Mouse (Mus musculus): ENCODE measurements at regions not wholly inside any gene's neighbourhood (a gene's known extent, or its start where the extent isn't known, plus 50 kb on each side); places are given as distances from the start of the nearest gene placed in this dataset.

- H3K4me2 ChIP-seq (ENCODE audit: insufficient read depth, low read depth, poor library complexity, severe bottlenecking), result no peak overlapping the region
- peak; percentile 62 for DNase-seq (ENCODE audit: extremely low read depth)
- peaks cover 0 to 26% of the 10 kb centered on the region in 2 experiments; a peak in 2 of 4 replicates for H3K4me1 ChIP-seq (ENCODE audit: control insufficient read depth in 1 of 2, insufficient read depth in 2 of 2)
- no peaks in the 10 kb centered on the region for H3K36me3 ChIP-seq (replicated peaks in 1 of 2; ENCODE audit: control insufficient read depth in 1 of 2, insufficient read depth in 1 of 2, low read length in 1 of 2)
- H3K9ac ChIP-seq (ENCODE audit: insufficient read depth, low read depth), result no peak overlapping the region
- dilution Hi-C loops (cut with MboI; ENCODE audit: extremely low pct_ligation_motif_present, extremely low pct_unique_long_range_greater_than_20kb, low sequenced_read_pairs) (no loop called here), in situ Hi-C loops (cut with MboI; ENCODE audit: low pct_ligation_motif_present, low pct_unique_long_range_greater_than_20kb, low sequenced_read_pairs) (loop anchor here (25.0 kb wide), 1 partner anchor 163 kb away; no protein-coding TSS in a partner anchor)
- H3K4me3 ChIP-seq (replicated peaks in 1 of 3; ENCODE audit: low read depth in 2 of 3, low read length in 2 of 3, poor library complexity in 1 of 3), result no peak overlapping the region
- no peak overlapping the region for H3K27ac ChIP-seq (ENCODE audit: insufficient read depth, low read depth)
- H3K9me3 ChIP-seq (replicated peaks; ENCODE audit: low read length), result no peaks in the 10 kb centered on the region
- TF ChIP-seq EP300 (IDR thresholded peaks at IDR 0.05; ENCODE audit: low read length) (0 out of 2 replicates have a peak, but pooled peaks have one; percentile 9), GABPA (IDR thresholded peaks at IDR 0.05; ENCODE audit: insufficient replicate concordance, low read depth, low read length) (no peak), IRF4 (IDR thresholded peaks at IDR 0.05; ENCODE audit: low read depth, low read length) (peak; percentile 38), UBTF (IDR thresholded peaks at IDR 0.05; ENCODE audit: low read depth, low read length) (no peak), NRF1 (IDR thresholded peaks at IDR 0.05; ENCODE audit: low read depth, low read length) (no peak), BHLHE40 (IDR thresholded peaks at IDR 0.05; ENCODE audit: low read depth, low read length) (peak; percentile 77), RCOR1 (conservative IDR thresholded peaks at IDR 0.05; ENCODE audit: low read depth, low read length) (no peak), ETS1 (conservative IDR thresholded peaks at IDR 0.05; ENCODE audit: low read depth, low read length) (peak; percentile 50)
- no peaks in the 10 kb centered on the region for H3K79me2 ChIP-seq (replicated peaks; ENCODE audit: control insufficient read depth, extremely low read depth, insufficient read depth, poor library complexity, severe bottlenecking)
- H3K27me3 ChIP-seq (replicated peaks), result no peaks in the 10 kb centered on the region
These were observed 282.0 kb upstream of the Nfe2l3 start for GRCm38 (mm10) chr6:51150486-51150885.

- H3K27ac ChIP-seq (ENCODE audit: insufficient read depth, low read depth), result no peak overlapping the region
- no peak overlapping the region for H3K4me2 ChIP-seq (ENCODE audit: insufficient read depth, low read depth, poor library complexity, severe bottlenecking)
- in situ Hi-C loops (cut with MboI; ENCODE audit: low pct_ligation_motif_present, low pct_unique_long_range_greater_than_20kb, low sequenced_read_pairs), result loop anchor here (25.0 kb wide), 1 partner anchor 164 kb away; no protein-coding TSS in a partner anchor
- dilution Hi-C loops (cut with MboI; ENCODE audit: extremely low pct_ligation_motif_present, extremely low pct_unique_long_range_greater_than_20kb, low sequenced_read_pairs), result no loop called here
- no peaks in the 10 kb centered on the region for H3K79me2 ChIP-seq (replicated peaks; ENCODE audit: control insufficient read depth, extremely low read depth, insufficient read depth, poor library complexity, severe bottlenecking)
- H3K4me3 ChIP-seq (replicated peaks in 1 of 3; ENCODE audit: low read depth in 2 of 3, low read length in 2 of 3, poor library complexity in 1 of 3), result no peak overlapping the region
- no peaks in the 10 kb centered on the region for H3K36me3 ChIP-seq (replicated peaks in 1 of 2; ENCODE audit: control insufficient read depth in 1 of 2, insufficient read depth in 1 of 2, low read length in 1 of 2)
- no peaks in the 10 kb centered on the region for H3K27me3 ChIP-seq (replicated peaks)
- H3K9me3 ChIP-seq (replicated peaks; ENCODE audit: low read length), result no peaks in the 10 kb centered on the region
- no peak for TF ChIP-seq SIN3A (IDR thresholded peaks at IDR 0.05; ENCODE audit: low read length)
- TF ChIP-seq POLR2A (IDR thresholded peaks at IDR 0.05; ENCODE audit: low read depth, low read length), result no peak
- no peak for TF ChIP-seq MEF2A (IDR thresholded peaks at IDR 0.05; ENCODE audit: borderline replicate concordance, low read depth, low read length)
- no peak for TF ChIP-seq MAX (IDR thresholded peaks at IDR 0.05; ENCODE audit: low read length)
- no peak for TF ChIP-seq USF1 (IDR thresholded peaks at IDR 0.05; ENCODE audit: low read depth, low read length)
- TF ChIP-seq JUN (IDR thresholded peaks at IDR 0.05; ENCODE audit: insufficient read depth, low read depth, low read length), result no peak
- no peak for TF ChIP-seq KAT2A (IDR thresholded peaks at IDR 0.05; ENCODE audit: insufficient replicate concordance, low read length)
- no peak for TF ChIP-seq CHD1 (IDR thresholded peaks at IDR 0.05; ENCODE audit: low read depth, low read length)
- no peak for DNase-seq (ENCODE audit: extremely low read depth)
- peaks cover 0 to 26% of the 10 kb centered on the region in 2 experiments; a peak in 2 of 4 replicates for H3K4me1 ChIP-seq (ENCODE audit: control insufficient read depth in 1 of 2, insufficient read depth in 2 of 2)
- no peak overlapping the region for H3K9ac ChIP-seq (ENCODE audit: insufficient read depth, low read depth)
These were observed 281.6 kb upstream of the Nfe2l3 start for GRCm38 (mm10) chr6:51150916-51151315.
